Mouse (Mus musculus) bone marrow, adult 2 months (tissue): ENCODE results near the gene Tanc1.

ENCODE experiments used
- CTCF ChIP-seq: fragments of 200-500 bp; IDR thresholded peaks from 2 replicates; pipeline ENCODE4 v1.5.1; 2011; ENCODE audit warnings: low read length, control low read depth; ENCODE audit not compliant: control insufficient read depth, insufficient read depth
- POLR2A ChIP-seq: fragments of 200-500 bp; IDR thresholded peaks from 2 replicates; pipeline ENCODE4 v1.6.1; 2011; ENCODE audit warnings: low read depth, mild to moderate bottlenecking, control low read depth, low read length, borderline replicate concordance; ENCODE audit not compliant: control insufficient read depth

- TF ChIP-seq CTCF: no peak
- no peak for TF ChIP-seq POLR2A
These were observed 58.5 kb downstream of the Tanc1 start for GRCm38 (mm10) chr2:59670087-59671060.
